Mouse (Mus musculus): Measurements from ENCODE around the gene Ptgdr. TPM values are rescaled to one million over a fixed set of nuclear protein-coding genes. Genes with fewer than 3 reads are reported as not detected.
"Not testable (repeated sequence)": the region's sequence is repeated elsewhere in the genome, so short reads cannot be mapped to it uniquely, and the experiment has no call there.

Gene Ptgdr
- polyA plus RNA-seq (2015; fragmentation: Nextera tagmentation; extraction: Ambion mirVana), result 1.1 and 1.6 TPM in 2 replicates

- 0 out of 2 replicates have a peak, but pooled peaks have one; percentile 20 for ATAC-seq (ENCODE audit: insufficient number of reproducible peaks, low FRiP score, low TSS enrichment, low read depth)
These were observed at the start of gene Ptgdr for GRCm38 (mm10) chr14:44858868-44859613. Gene Ptgdr (minus strand): TSS chr14:44859375.

GRCm38 (mm10) chr14:44907774-44908173 is 48.6 kb upstream of the Ptgdr start:
- Histone ChIP-seq H3K4me2 (replicated peaks) (no peak overlapping the region), H3K4me1 (no peaks in the 10 kb centered on the region), H3K9me3 (replicated peaks) (no peaks in the 10 kb centered on the region), H3K27ac (replicated peaks) (no peak overlapping the region), H3K36me3 (no peaks in the 10 kb centered on the region), H3K4me3 (replicated peaks) (no peak overlapping the region), H3K27me3 (no peaks in the 10 kb centered on the region), H3K9ac (no peak overlapping the region)
- 77% methylated on average over 5 of the region's 5 CpGs for WGBS
- no peak for ATAC-seq (ENCODE audit: insufficient number of reproducible peaks, low FRiP score, low TSS enrichment, low read depth)

More at GRCm38 (mm10) chr14:44858868-44859613, at the start of gene Ptgdr:
- no peaks in the 10 kb centered on the region for H3K36me3 ChIP-seq
- H3K27me3 ChIP-seq, result peaks cover 28% of the 10 kb centered on the region
- peak within 1 kb of the TSS; percentile 47 for H3K4me2 ChIP-seq (replicated peaks)
- H3K9me3 ChIP-seq (replicated peaks), result no peaks in the 10 kb centered on the region
- H3K27ac ChIP-seq (replicated peaks), result no peak within 1 kb of the TSS
- peaks cover 10% of the 10 kb centered on the region for H3K4me1 ChIP-seq
- 2% methylated on average over 32 of the region's 32 CpGs for WGBS
- peak within 1 kb of the TSS; percentile 28 for H3K4me3 ChIP-seq (replicated peaks)
- H3K9ac ChIP-seq, result no peak within 1 kb of the TSS

DNA sequence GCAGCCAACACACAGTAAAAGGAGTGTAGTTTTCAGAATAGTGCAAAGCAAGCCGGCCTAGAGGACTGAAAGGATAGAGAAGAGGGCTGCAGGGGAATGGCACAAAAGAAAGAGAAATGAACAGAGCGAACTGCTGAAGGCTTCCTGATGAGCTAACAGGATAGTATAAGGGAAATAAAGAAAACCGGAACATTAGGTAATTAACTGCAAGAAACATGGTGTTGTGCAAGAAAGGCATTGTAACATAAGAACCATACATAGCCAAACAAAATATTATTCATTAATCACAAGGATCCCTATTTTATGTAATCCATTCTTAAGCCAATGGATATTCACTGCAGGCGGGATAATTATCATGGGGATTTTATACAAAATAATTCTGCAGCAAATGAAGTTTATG is 45.0 kb upstream of the Ptgdr start:
- Histone ChIP-seq H3K4me1 (no peaks in the 10 kb centered on the region), H3K4me3 (replicated peaks) (no peak overlapping the region), H3K9me3 (replicated peaks) (no peaks in the 10 kb centered on the region), H3K9ac (no peak overlapping the region), H3K27ac (replicated peaks) (no peak overlapping the region), H3K27me3 (no peaks in the 10 kb centered on the region), H3K4me2 (replicated peaks) (no peak overlapping the region), H3K36me3 (no peaks in the 10 kb centered on the region)
- 82% methylated on average over 4 of the region's 4 CpGs for WGBS
- ATAC-seq (ENCODE audit: insufficient number of reproducible peaks, low FRiP score, low TSS enrichment, low read depth), result no peak

DNA sequence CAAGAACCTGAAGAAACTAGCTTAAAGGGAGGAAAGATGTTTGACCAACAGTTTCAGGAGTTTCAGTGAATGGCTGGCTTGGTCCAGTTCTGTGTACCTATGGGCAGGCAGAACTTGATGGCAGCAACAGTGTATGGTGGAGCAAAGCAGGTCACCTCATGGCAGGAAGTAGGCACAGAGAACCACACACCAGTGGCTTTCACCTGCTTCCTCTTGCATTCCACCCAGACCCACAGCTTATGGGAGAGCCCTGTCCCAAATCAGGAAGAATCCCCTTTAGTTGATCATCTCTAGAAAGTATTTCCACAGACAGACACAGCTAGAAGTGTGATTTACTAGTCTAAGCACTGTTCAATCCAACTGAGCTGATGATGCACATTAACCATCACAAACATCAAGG is 42.6 kb upstream of the Ptgdr start:
- not testable (repeated sequence) for H3K27ac ChIP-seq (replicated peaks); H3K4me1 ChIP-seq; H3K9ac ChIP-seq; H3K4me2 ChIP-seq (replicated peaks); H3K27me3 ChIP-seq; H3K36me3 ChIP-seq; H3K9me3 ChIP-seq (replicated peaks); ATAC-seq (ENCODE audit: insufficient number of reproducible peaks, low FRiP score, low TSS enrichment, low read depth); H3K4me3 ChIP-seq (replicated peaks)

DNA sequence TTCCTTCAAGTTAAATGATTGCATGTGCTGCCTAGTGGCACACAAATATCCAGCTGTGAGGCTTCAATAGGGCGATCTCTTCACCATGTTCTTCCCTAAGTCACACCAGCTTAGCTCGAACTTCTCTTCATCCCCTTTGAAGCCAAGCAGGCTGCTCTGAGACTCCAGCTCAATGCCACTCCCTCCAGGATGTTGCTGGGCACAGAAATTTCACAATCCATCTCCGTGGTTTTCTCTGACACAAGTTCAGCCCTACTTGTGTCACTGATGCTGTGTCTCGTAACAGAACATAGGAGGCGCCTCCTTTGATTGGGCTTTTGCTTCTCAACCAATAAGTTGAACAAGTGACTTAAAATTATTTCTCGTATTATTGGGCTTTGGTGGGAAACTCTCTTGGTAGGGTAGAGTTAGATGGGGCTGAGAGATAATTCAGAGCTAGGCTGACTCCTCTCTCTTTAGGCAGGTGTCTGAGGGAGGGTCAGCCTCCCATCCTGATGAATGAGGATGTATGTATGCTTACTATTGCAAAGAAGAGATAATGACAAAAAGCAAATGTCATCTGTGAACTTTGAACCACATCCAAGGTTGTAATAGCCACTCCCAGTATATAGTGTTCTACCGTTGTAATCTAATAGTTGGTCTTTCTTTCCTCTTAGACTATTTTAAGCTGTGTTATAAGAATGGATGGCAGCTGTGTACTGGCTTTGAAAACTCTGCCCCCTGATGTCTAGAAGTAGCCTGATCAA is 32.4 kb upstream of the Ptgdr start:
- no peak overlapping the region for H3K4me3 ChIP-seq (replicated peaks)
- 71% methylated on average over 7 of the region's 7 CpGs for WGBS
- no peak for ATAC-seq (ENCODE audit: insufficient number of reproducible peaks, low FRiP score, low TSS enrichment, low read depth)
- H3K36me3 ChIP-seq, result no peaks in the 10 kb centered on the region
- H3K9me3 ChIP-seq (replicated peaks), result no peaks in the 10 kb centered on the region
- H3K9ac ChIP-seq, result no peak overlapping the region
- H3K27me3 ChIP-seq, result no peaks in the 10 kb centered on the region
- no peak overlapping the region for H3K4me2 ChIP-seq (replicated peaks)
- no peaks in the 10 kb centered on the region for H3K4me1 ChIP-seq
- no peak overlapping the region for H3K27ac ChIP-seq (replicated peaks)

GRCm38 (mm10) chr14:44869686-44870085 is 10.5 kb upstream of the Ptgdr start:
- H3K4me1 ChIP-seq, result no peaks in the 10 kb centered on the region
- H3K36me3 ChIP-seq, result no peaks in the 10 kb centered on the region
- no peaks in the 10 kb centered on the region for H3K27me3 ChIP-seq
- H3K9ac ChIP-seq, result no peak overlapping the region
- H3K9me3 ChIP-seq (replicated peaks), result no peaks in the 10 kb centered on the region
- H3K4me3 ChIP-seq (replicated peaks), result no peak overlapping the region
- no peak for ATAC-seq (ENCODE audit: insufficient number of reproducible peaks, low FRiP score, low TSS enrichment, low read depth)
- 44% methylated on average over 6 of the region's 6 CpGs for WGBS
- no peak overlapping the region for H3K4me2 ChIP-seq (replicated peaks)
- H3K27ac ChIP-seq (replicated peaks), result no peak overlapping the region

- no peak for ATAC-seq (ENCODE audit: insufficient number of reproducible peaks, low FRiP score, low TSS enrichment, low read depth)
- H3K4me3 ChIP-seq (replicated peaks), result no peak overlapping the region
- H3K36me3 ChIP-seq, result no peaks in the 10 kb centered on the region
- H3K4me2 ChIP-seq (replicated peaks), result no peak overlapping the region
- 73% methylated on average over 8 of the region's 8 CpGs for WGBS
- H3K4me1 ChIP-seq, result peaks cover 2% of the 10 kb centered on the region; the same call in 1 of the 2 replicates
- no peaks in the 10 kb centered on the region for H3K9me3 ChIP-seq (replicated peaks)
- no peak overlapping the region for H3K9ac ChIP-seq
- no peak overlapping the region for H3K27ac ChIP-seq (replicated peaks)
- no peaks in the 10 kb centered on the region for H3K27me3 ChIP-seq
These were observed 6.5 kb upstream of the Ptgdr start for GRCm38 (mm10) chr14:44865661-44866060.

GRCm38 (mm10) chr14:44863086-44863485 is 3.9 kb upstream of the Ptgdr start:
- peaks cover 17% of the 10 kb centered on the region for H3K27me3 ChIP-seq
- peaks cover 10% of the 10 kb centered on the region for H3K4me1 ChIP-seq
- no peak overlapping the region for H3K9ac ChIP-seq
- no peak overlapping the region for H3K4me2 ChIP-seq (replicated peaks)
- H3K9me3 ChIP-seq (replicated peaks), result no peaks in the 10 kb centered on the region
- H3K36me3 ChIP-seq, result no peaks in the 10 kb centered on the region
- no peak overlapping the region for H3K27ac ChIP-seq (replicated peaks)
- H3K4me3 ChIP-seq (replicated peaks), result no peak overlapping the region
- ATAC-seq (ENCODE audit: insufficient number of reproducible peaks, low FRiP score, low TSS enrichment, low read depth), result no peak
- 10% methylated on average over 4 of the region's 4 CpGs for WGBS

- Histone ChIP-seq H3K4me3 (replicated peaks) (no peak overlapping the region), H3K27ac (replicated peaks) (no peak overlapping the region), H3K9ac (no peak overlapping the region), H3K4me2 (replicated peaks) (no peak overlapping the region), H3K4me1 (peaks cover 10% of the 10 kb centered on the region), H3K36me3 (no peaks in the 10 kb centered on the region), H3K9me3 (replicated peaks) (no peaks in the 10 kb centered on the region), H3K27me3 (peaks cover 28% of the 10 kb centered on the region)
- no peak for ATAC-seq (ENCODE audit: insufficient number of reproducible peaks, low FRiP score, low TSS enrichment, low read depth)
- 39% methylated on average over 3 of the region's 3 CpGs for WGBS
These were observed 2.0 kb upstream of the Ptgdr start for GRCm38 (mm10) chr14:44861161-44861560.

DNA sequence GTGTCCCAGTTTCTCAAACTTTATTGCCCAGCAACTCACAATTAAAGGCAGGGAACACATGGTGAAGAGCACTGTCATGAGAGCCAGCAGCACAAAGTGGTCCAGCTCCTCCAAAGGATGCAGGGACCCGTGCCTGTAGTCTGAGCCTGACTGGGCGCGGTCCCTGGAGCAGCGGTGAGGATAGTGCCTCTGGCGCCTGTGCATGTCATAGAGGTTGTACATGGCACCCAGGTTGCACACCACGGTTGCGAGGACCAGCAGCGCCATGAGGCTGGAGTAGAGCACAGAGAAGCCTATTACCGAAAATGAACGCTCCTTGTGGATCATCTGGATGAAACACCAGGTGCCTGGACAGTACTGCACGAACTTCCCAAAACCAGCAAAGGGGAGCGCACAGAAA is 803 bp downstream of the Ptgdr start:
- Histone ChIP-seq H3K9ac (no peak overlapping the region), H3K27me3 (peaks cover 28% of the 10 kb centered on the region), H3K9me3 (replicated peaks) (no peaks in the 10 kb centered on the region), H3K4me1 (peaks cover 8% of the 10 kb centered on the region), H3K27ac (replicated peaks) (no peak overlapping the region), H3K4me2 (replicated peaks) (peak overlapping the region; percentile 47), H3K36me3 (no peaks in the 10 kb centered on the region), H3K4me3 (replicated peaks) (peak overlapping the region; percentile 28; the same call in 1 of the 2 replicates)
- ATAC-seq (ENCODE audit: insufficient number of reproducible peaks, low FRiP score, low TSS enrichment, low read depth), result no peak
- WGBS, result 12% methylated on average over 12 of the region's 12 CpGs

GRCm38 (mm10) chr14:44850637-44851036 is 8.5 kb downstream of the Ptgdr start:
- H3K4me3 ChIP-seq (replicated peaks); H3K27me3 ChIP-seq; ATAC-seq (ENCODE audit: insufficient number of reproducible peaks, low FRiP score, low TSS enrichment, low read depth); H3K4me1 ChIP-seq; H3K36me3 ChIP-seq; H3K4me2 ChIP-seq (replicated peaks); H3K9me3 ChIP-seq (replicated peaks); H3K27ac ChIP-seq (replicated peaks); H3K9ac ChIP-seq: not testable (repeated sequence)
- 3% methylated on average over 3 of the region's 3 CpGs for WGBS

Data from embryonic facial prominence, embryonic 15.5 days (tissue).